Mouse (Mus musculus): ENCODE measurements around the gene Kras. TPM values are rescaled to one million over a fixed set of nuclear protein-coding genes. Genes with fewer than 3 reads are reported as not detected.

Gene Kras
- polyA plus RNA-seq, 1 experiment from 2014 or later = 92.8 TPM

- peak; percentile 99 for DNase-seq (ENCODE audit: low spot score)
- H3K27me3 ChIP-seq (replicated peaks; ENCODE audit: control insufficient read depth, insufficient read depth, low read length) = no peaks in the 10 kb centered on the region
- H3K4me2 ChIP-seq = peak within 1 kb of the TSS; percentile 81
- peak; percentile 100 for ATAC-seq (replicated peaks; ENCODE audit: low FRiP score)
- H3K36me3 ChIP-seq (ENCODE audit: control insufficient read depth, insufficient read depth, low read length) = 0 out of 2 replicates have a peak, but pooled peaks cover 2% of the 10 kb centered on the region
- peaks cover 8% of the 10 kb centered on the region for H3K4me1 ChIP-seq (replicated peaks; ENCODE audit: control insufficient read depth, insufficient read depth, low read length)
- peak within 1 kb of the TSS; percentile 78 for H3K4me3 ChIP-seq (ENCODE audit: low read depth, low read length)
- under 1% methylated on average over 36 of the region's 36 CpGs for WGBS
- H3K9ac ChIP-seq (ENCODE audit: low read depth, low read length) = peak within 1 kb of the TSS; percentile 85
- H3K9me3 ChIP-seq (ENCODE audit: control insufficient read depth, low read length) = no peaks in the 10 kb centered on the region
- H3K27ac ChIP-seq (ENCODE audit: low read depth, low read length) = peak within 1 kb of the TSS; percentile 94
Measured at GRCm38 (mm10) chr6:145210816-145211338, 39.2 kb downstream of the Kras start, which contains the start of the genes Casc1 and Etfrf1. Casc1 (minus strand) TSS chr6:145211005. Etfrf1 (plus strand) TSS chr6:145211134.

GRCm38 (mm10) chr6:145210056-145210680 is 39.9 kb downstream of the Kras start:
- WGBS = 41% methylated on average over 8 of the region's 8 CpGs
- Histone ChIP-seq H3K4me1 (replicated peaks; ENCODE audit: control insufficient read depth, insufficient read depth, low read length) (peaks cover 8% of the 10 kb centered on the region), H3K27me3 (replicated peaks; ENCODE audit: control insufficient read depth, insufficient read depth, low read length) (no peaks in the 10 kb centered on the region), H3K4me3 (ENCODE audit: low read depth, low read length) (peak overlapping the region; percentile 36), H3K9ac (ENCODE audit: low read depth, low read length) (0 out of 2 replicates have a peak overlapping the region, but pooled peaks have one; percentile 48), H3K36me3 (ENCODE audit: control insufficient read depth, insufficient read depth, low read length) (0 out of 2 replicates have a peak, but pooled peaks cover 2% of the 10 kb centered on the region), H3K4me2 (peak overlapping the region; percentile 74), H3K27ac (ENCODE audit: low read depth, low read length) (no peak overlapping the region), H3K9me3 (ENCODE audit: control insufficient read depth, low read length) (no peaks in the 10 kb centered on the region)
- no peak for ATAC-seq (replicated peaks; ENCODE audit: low FRiP score)
- no peak for DNase-seq (ENCODE audit: low spot score)

GRCm38 (mm10) chr6:145205142-145205541 is 44.9 kb downstream of the Kras start:
- Histone ChIP-seq H3K27ac (ENCODE audit: low read depth, low read length) (no peak overlapping the region), H3K36me3 (ENCODE audit: control insufficient read depth, insufficient read depth, low read length) (no peaks in the 10 kb centered on the region), H3K9ac (ENCODE audit: low read depth, low read length) (no peak overlapping the region), H3K9me3 (ENCODE audit: control insufficient read depth, low read length) (no peaks in the 10 kb centered on the region), H3K4me1 (replicated peaks; ENCODE audit: control insufficient read depth, insufficient read depth, low read length) (peaks cover 1% of the 10 kb centered on the region; the same call in 1 of the 2 replicates), H3K27me3 (replicated peaks; ENCODE audit: control insufficient read depth, insufficient read depth, low read length) (no peaks in the 10 kb centered on the region), H3K4me3 (ENCODE audit: low read depth, low read length) (no peak overlapping the region), H3K4me2 (no peak overlapping the region)
- DNase-seq (ENCODE audit: low spot score) = no peak
- no peak for ATAC-seq (replicated peaks; ENCODE audit: low FRiP score)
- WGBS = 77% methylated on average over 10 of the region's 10 CpGs

- no peak overlapping the region for H3K4me2 ChIP-seq
- DNase-seq (ENCODE audit: low spot score) (no peak), ATAC-seq (replicated peaks; ENCODE audit: low FRiP score) (no peak)
- no peak overlapping the region for H3K27ac ChIP-seq (ENCODE audit: low read depth, low read length)
- 84% methylated on average over 6 of the region's 6 CpGs for WGBS
- H3K4me3 ChIP-seq (ENCODE audit: low read depth, low read length) = no peak overlapping the region
- no peaks in the 10 kb centered on the region for H3K36me3 ChIP-seq (ENCODE audit: control insufficient read depth, insufficient read depth, low read length)
- H3K9me3 ChIP-seq (ENCODE audit: control insufficient read depth, low read length) = no peaks in the 10 kb centered on the region
- H3K4me1 ChIP-seq (replicated peaks; ENCODE audit: control insufficient read depth, insufficient read depth, low read length) = no peaks in the 10 kb centered on the region
- H3K9ac ChIP-seq (ENCODE audit: low read depth, low read length) = no peak overlapping the region
- H3K27me3 ChIP-seq (replicated peaks; ENCODE audit: control insufficient read depth, insufficient read depth, low read length) = no peaks in the 10 kb centered on the region
Measured at GRCm38 (mm10) chr6:145204440-145204839, 45.6 kb downstream of the Kras start.

- 78% methylated on average over 13 of the region's 13 CpGs for WGBS
- Histone ChIP-seq H3K4me3 (ENCODE audit: low read depth, low read length) (no peak overlapping the region), H3K4me1 (replicated peaks; ENCODE audit: control insufficient read depth, insufficient read depth, low read length) (no peaks in the 10 kb centered on the region), H3K4me2 (no peak overlapping the region), H3K36me3 (ENCODE audit: control insufficient read depth, insufficient read depth, low read length) (no peaks in the 10 kb centered on the region), H3K9me3 (ENCODE audit: control insufficient read depth, low read length) (no peaks in the 10 kb centered on the region), H3K9ac (ENCODE audit: low read depth, low read length) (no peak overlapping the region), H3K27ac (ENCODE audit: low read depth, low read length) (no peak overlapping the region), H3K27me3 (replicated peaks; ENCODE audit: control insufficient read depth, insufficient read depth, low read length) (no peaks in the 10 kb centered on the region)
- ATAC-seq (replicated peaks; ENCODE audit: low FRiP score) (no peak), DNase-seq (ENCODE audit: low spot score) (peak; percentile 17)
Measured at GRCm38 (mm10) chr6:145202432-145203125, 47.5 kb downstream of the Kras start.

GRCm38 (mm10) chr6:145197949-145198686 is 51.9 kb downstream of the Kras start:
- H3K36me3 ChIP-seq (ENCODE audit: control insufficient read depth, insufficient read depth, low read length) = no peaks in the 10 kb centered on the region
- H3K4me2 ChIP-seq = no peak overlapping the region
- H3K4me1 ChIP-seq (replicated peaks; ENCODE audit: control insufficient read depth, insufficient read depth, low read length) = no peaks in the 10 kb centered on the region
- no peak for DNase-seq (ENCODE audit: low spot score)
- no peak overlapping the region for H3K4me3 ChIP-seq (ENCODE audit: low read depth, low read length)
- no peak for ATAC-seq (replicated peaks; ENCODE audit: low FRiP score)
- no peaks in the 10 kb centered on the region for H3K27me3 ChIP-seq (replicated peaks; ENCODE audit: control insufficient read depth, insufficient read depth, low read length)
- no peaks in the 10 kb centered on the region for H3K9me3 ChIP-seq (ENCODE audit: control insufficient read depth, low read length)
- H3K9ac ChIP-seq (ENCODE audit: low read depth, low read length) = no peak overlapping the region
- no peak overlapping the region for H3K27ac ChIP-seq (ENCODE audit: low read depth, low read length)
- 86% methylated on average over 8 of the region's 8 CpGs for WGBS

- H3K27me3 ChIP-seq (replicated peaks; ENCODE audit: control insufficient read depth, insufficient read depth, low read length) = no peaks in the 10 kb centered on the region
- no peak overlapping the region for H3K9ac ChIP-seq (ENCODE audit: low read depth, low read length)
- ATAC-seq (replicated peaks; ENCODE audit: low FRiP score) = no peak
- 60% methylated on average over 11 of the region's 11 CpGs for WGBS
- H3K9me3 ChIP-seq (ENCODE audit: control insufficient read depth, low read length) = no peaks in the 10 kb centered on the region
- no peak overlapping the region for H3K27ac ChIP-seq (ENCODE audit: low read depth, low read length)
- no peak for DNase-seq (ENCODE audit: low spot score)
- H3K4me1 ChIP-seq (replicated peaks; ENCODE audit: control insufficient read depth, insufficient read depth, low read length) = no peaks in the 10 kb centered on the region
- H3K4me3 ChIP-seq (ENCODE audit: low read depth, low read length) = no peak overlapping the region
- H3K4me2 ChIP-seq = no peak overlapping the region
- H3K36me3 ChIP-seq (ENCODE audit: control insufficient read depth, insufficient read depth, low read length) = no peaks in the 10 kb centered on the region
Measured at GRCm38 (mm10) chr6:145193446-145193845, 56.6 kb downstream of the Kras start.

GRCm38 (mm10) chr6:145193038-145193437 is 57.0 kb downstream of the Kras start:
- Histone ChIP-seq H3K36me3 (ENCODE audit: control insufficient read depth, insufficient read depth, low read length) (no peaks in the 10 kb centered on the region), H3K27ac (ENCODE audit: low read depth, low read length) (no peak overlapping the region), H3K4me1 (replicated peaks; ENCODE audit: control insufficient read depth, insufficient read depth, low read length) (no peaks in the 10 kb centered on the region), H3K27me3 (replicated peaks; ENCODE audit: control insufficient read depth, insufficient read depth, low read length) (no peaks in the 10 kb centered on the region), H3K4me3 (ENCODE audit: low read depth, low read length) (no peak overlapping the region), H3K9me3 (ENCODE audit: control insufficient read depth, low read length) (no peaks in the 10 kb centered on the region), H3K9ac (ENCODE audit: low read depth, low read length) (no peak overlapping the region), H3K4me2 (no peak overlapping the region)
- no peak for DNase-seq (ENCODE audit: low spot score)
- 82% methylated on average over 3 of the region's 3 CpGs for WGBS
- ATAC-seq (replicated peaks; ENCODE audit: low FRiP score) = no peak

Data from liver, embryonic 11.5 days (tissue).